Mouse (Mus musculus) neural tube, embryonic 15.5 days (tissue): Measurements from ENCODE around the gene Sphk2. TPM values are rescaled to one million over a fixed set of nuclear protein-coding genes. Genes with fewer than 3 reads are reported as not detected.
"Not testable (repeated sequence)": the region's sequence is repeated elsewhere in the genome, so short reads cannot be mapped to it uniquely, and the experiment has no call there.

ENCODE experiments used
- ATAC-seq: fragments of 200-750 bp; cut with Nextera tagmentation; 2 replicates; pipeline ENCODE4 v1.8.0; 2017; ENCODE audit warnings: mild to moderate bottlenecking, moderate TSS enrichment, moderate library complexity; ENCODE audit not compliant: low FRiP score
- H3K27ac ChIP-seq: fragments of 300-500 bp; sonication (generic); replicated peaks from 2 replicates; pipeline ENCODE4 v1.5.1; 2015; ENCODE audit warnings: mild to moderate bottlenecking, inconsistent platforms
- H3K27me3 ChIP-seq: fragments of 300-500 bp; sonication (generic); replicated peaks from 2 replicates; pipeline ENCODE4 v1.6.1; 2015; ENCODE audit warnings: inconsistent platforms
- H3K36me3 ChIP-seq: fragments of 300-500 bp; sonication (generic); 2 replicates; pipeline ENCODE4 v1.6.1; 2015; ENCODE audit warnings: inconsistent platforms
- H3K4me1 ChIP-seq: fragments of 300-500 bp; sonication (generic); 2 replicates; pipeline ENCODE4 v1.6.1; 2015; ENCODE audit warnings: inconsistent platforms
- H3K4me2 ChIP-seq: fragments of 300-500 bp; sonication (generic); 2 replicates; pipeline ENCODE4 v1.6.1; 2015; ENCODE audit warnings: inconsistent platforms, mild to moderate bottlenecking, moderate library complexity
- H3K4me3 ChIP-seq: fragments of 300-500 bp; sonication (generic); replicated peaks from 2 replicates; pipeline ENCODE4 v1.5.1; 2015; ENCODE audit warnings: mild to moderate bottlenecking, inconsistent platforms
- H3K9ac ChIP-seq: fragments of 300-500 bp; sonication (generic); replicated peaks from 2 replicates; pipeline ENCODE4 v1.6.1; 2015; ENCODE audit warnings: mild to moderate bottlenecking, inconsistent platforms
- H3K9me3 ChIP-seq: fragments of 300-500 bp; sonication (generic); replicated peaks from 2 replicates; pipeline ENCODE4 v1.6.1; 2016; ENCODE audit warnings: inconsistent platforms
- WGBS: fragments of 180-500 bp; shearing (Covaris S2); methylation state at CpG from one replicate; pipeline ENCODE4 v1.1.7; 2015; ENCODE audit warnings: mixed read lengths; 5-methylcytosine and 5-hydroxymethylcytosine counted together
- polyA plus RNA-seq: library from polyadenylated mRNA; unstranded; fragments of >200 nt; fragmentation: Nextera tagmentation; extraction: Ambion mirVana; gene quantifications from 2 replicates; pipeline ENCODE4 v1.2.1, GENCODE M21; 2015

Gene Sphk2
- polyA plus RNA-seq, 1 experiment from 2014 or later, result 23.0 TPM

DNA sequence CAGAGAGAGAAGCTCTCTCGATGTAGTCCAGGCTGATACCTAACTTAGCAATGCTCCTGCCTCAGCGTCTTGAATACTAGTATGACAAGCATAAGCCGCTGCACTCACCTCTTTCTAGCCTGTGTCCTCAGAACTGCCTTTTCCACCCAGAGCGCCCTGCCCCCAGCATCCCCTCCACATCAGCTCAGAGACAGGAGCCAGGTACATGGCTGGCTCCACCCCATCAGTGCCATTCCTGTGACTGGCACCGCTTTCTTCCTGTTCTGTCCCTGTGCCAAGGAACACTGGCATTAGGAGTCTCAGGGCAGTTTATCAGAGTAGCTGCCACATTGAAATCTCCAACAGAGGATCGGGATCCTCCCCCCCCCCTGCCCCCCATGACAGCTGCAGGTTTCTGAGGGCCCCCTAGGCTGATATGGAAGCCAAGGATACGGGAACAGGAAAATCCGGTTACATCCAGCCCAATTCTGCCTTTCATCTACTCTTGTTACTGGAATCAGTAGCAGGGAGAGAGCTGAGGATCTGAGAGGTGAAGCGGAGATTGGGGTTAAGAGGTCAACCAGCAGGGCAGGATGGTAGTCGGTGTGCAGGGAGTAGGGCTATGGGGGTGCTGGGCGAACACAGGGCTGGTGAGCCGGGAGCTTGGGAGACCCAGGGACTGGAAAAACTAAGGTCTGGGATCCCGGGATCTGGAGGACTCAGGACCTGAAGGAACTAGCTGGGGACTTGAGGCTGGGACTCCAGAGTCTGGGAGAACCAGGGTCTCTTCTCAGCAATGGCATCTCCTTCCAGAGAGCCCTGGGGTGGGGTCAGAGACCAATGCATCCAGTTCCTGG is 52.3 kb downstream of the Sphk2 start:
- ATAC-seq, result no peak
- H3K4me3 ChIP-seq, result no peak overlapping the region
- H3K4me2 ChIP-seq, result no peak overlapping the region
- no peaks in the 10 kb centered on the region for H3K36me3 ChIP-seq
- H3K27ac ChIP-seq, result no peak overlapping the region
- no peaks in the 10 kb centered on the region for H3K4me1 ChIP-seq
- no peak overlapping the region for H3K9ac ChIP-seq
- H3K27me3 ChIP-seq, result no peaks in the 10 kb centered on the region
- WGBS, result 70% methylated on average over 13 of the region's 13 CpGs
- no peaks in the 10 kb centered on the region for H3K9me3 ChIP-seq

DNA sequence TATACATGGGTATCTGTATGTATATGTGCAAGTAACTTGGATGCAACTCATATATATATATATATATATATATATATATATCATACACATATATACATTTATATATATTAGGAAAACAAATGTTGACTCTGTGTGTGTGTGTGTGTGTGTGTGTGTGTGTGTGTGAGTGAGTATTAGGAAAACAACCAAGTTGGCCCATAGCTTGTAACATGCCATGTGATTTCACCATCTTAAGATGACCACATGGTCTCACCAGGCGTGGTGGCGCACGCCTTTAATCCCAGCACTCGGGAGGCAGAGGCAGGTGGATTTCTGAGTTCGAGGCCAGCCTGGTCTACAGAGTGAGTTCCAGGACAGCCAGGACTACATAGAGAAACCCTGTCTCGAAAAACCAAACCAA is 56.1 kb downstream of the Sphk2 start:
- 90% methylated on average over 6 of the region's 6 CpGs for WGBS
- ATAC-seq, H3K9me3 ChIP-seq, H3K4me2 ChIP-seq, H3K27me3 ChIP-seq, H3K4me1 ChIP-seq, H3K9ac ChIP-seq, H3K27ac ChIP-seq, H3K36me3 ChIP-seq, H3K4me3 ChIP-seq: not testable (repeated sequence)

GRCm38 (mm10) chr7:45660746-45661478 is 56.9 kb downstream of the Sphk2 start:
- no peak overlapping the region for H3K4me2 ChIP-seq
- no peak overlapping the region for H3K4me3 ChIP-seq
- WGBS, result 85% methylated on average over 11 of the region's 11 CpGs
- H3K27me3 ChIP-seq, result no peaks in the 10 kb centered on the region
- ATAC-seq, result no peak
- H3K9ac ChIP-seq, result no peak overlapping the region
- H3K9me3 ChIP-seq, result no peaks in the 10 kb centered on the region
- H3K36me3 ChIP-seq, result no peaks in the 10 kb centered on the region
- H3K4me1 ChIP-seq, result no peaks in the 10 kb centered on the region
- no peak overlapping the region for H3K27ac ChIP-seq

Other genes starting within 250 kb of the Sphk2 start
- gene Tulp2, start 236.1 kb downstream of the Sphk2 start, polyA plus RNA-seq, result 0.15 and 0.59 TPM in 2 replicates
- gene Gm45808, start 231.2 kb downstream of the Sphk2 start, polyA plus RNA-seq, result not detected in 2 replicates
- 4.2 and 4.8 TPM in 2 replicates for gene Dhdh, start 229.2 kb downstream of the Sphk2 start, polyA plus RNA-seq
- 140 and 158 TPM in 2 replicates for gene Nucb1, start 207.6 kb downstream of the Sphk2 start, polyA plus RNA-seq
- gene Ppp1r15a, start 191.7 kb downstream of the Sphk2 start, polyA plus RNA-seq, result 17.8 and 18.4 TPM in 2 replicates
- gene Plekha4, start 191.7 kb downstream of the Sphk2 start, polyA plus RNA-seq, result 4.3 and 4.7 TPM in 2 replicates
- gene Hsd17b14, start 163.1 kb downstream of the Sphk2 start, polyA plus RNA-seq, result 0.93 TPM in 1 of 2 replicates, not detected in the other
- gene Bcat2, start 147.8 kb downstream of the Sphk2 start, polyA plus RNA-seq, result 25.4 and 31.9 TPM in 2 replicates
- 0.17 and 2.3 TPM in 2 replicates for gene Fgf21, start 102.5 kb downstream of the Sphk2 start, polyA plus RNA-seq
- 0.69 TPM in 1 of 2 replicates, not detected in the other for gene Fut1, start 100.7 kb downstream of the Sphk2 start, polyA plus RNA-seq
- 0.14 TPM in 1 of 2 replicates, not detected in the other for gene Izumo1, start 96.2 kb downstream of the Sphk2 start, polyA plus RNA-seq
- gene Rasip1, start 90.5 kb downstream of the Sphk2 start, polyA plus RNA-seq, result 15.4 and 17.6 TPM in 2 replicates
- gene Mamstr, start 78.0 kb downstream of the Sphk2 start, polyA plus RNA-seq, result 4.5 and 5.6 TPM in 2 replicates
- 0.36 and 2.5 TPM in 2 replicates for gene Fut2, start 51.6 kb downstream of the Sphk2 start, polyA plus RNA-seq
- gene Ntn5, start 34.0 kb downstream of the Sphk2 start, polyA plus RNA-seq, result 1.7 and 1.9 TPM in 2 replicates
- gene Sec1, start 23.6 kb downstream of the Sphk2 start, polyA plus RNA-seq, result 0.47 and 0.77 TPM in 2 replicates
- 57.0 and 71.4 TPM in 2 replicates for gene Car11, start 18.2 kb downstream of the Sphk2 start, polyA plus RNA-seq
- 3.3 and 3.9 TPM in 2 replicates for gene Dbp, start 12.9 kb downstream of the Sphk2 start, polyA plus RNA-seq
- 573 and 682 TPM in 2 replicates for gene Rpl18, start 2.5 kb downstream of the Sphk2 start, polyA plus RNA-seq
- gene Fam83e, start 3.2 kb upstream of the Sphk2 start, polyA plus RNA-seq, result 0.50 and 1.5 TPM in 2 replicates
- not detected in 2 replicates for gene Spaca4, start 7.8 kb upstream of the Sphk2 start, polyA plus RNA-seq
- 19.3 and 26.0 TPM in 2 replicates for gene Lmtk3, start 65.7 kb upstream of the Sphk2 start, polyA plus RNA-seq
- gene Sult2b1, start 66.7 kb upstream of the Sphk2 start, polyA plus RNA-seq, result 7.1 and 8.6 TPM in 2 replicates
- 211 and 253 TPM in 2 replicates for gene Cyth2, start 96.6 kb upstream of the Sphk2 start, polyA plus RNA-seq
- 1.4 and 1.7 TPM in 2 replicates for gene Kcnj14, start 106.8 kb upstream of the Sphk2 start, polyA plus RNA-seq
- gene Grwd1, start 112.9 kb upstream of the Sphk2 start, polyA plus RNA-seq, result 40.7 and 48.9 TPM in 2 replicates
- 55.7 and 65.9 TPM in 2 replicates for gene Kdelr1, start 154.8 kb upstream of the Sphk2 start, polyA plus RNA-seq
- 3.2 and 4.2 TPM in 2 replicates for gene Grin2d, start 160.4 kb upstream of the Sphk2 start, polyA plus RNA-seq
- gene Syngr4, start 178.7 kb upstream of the Sphk2 start, polyA plus RNA-seq, result 0.37 and 0.52 TPM in 2 replicates
- 7.5 and 7.8 TPM in 2 replicates for gene Tmem143, start 178.9 kb upstream of the Sphk2 start, polyA plus RNA-seq
- 48.2 and 70.1 TPM in 2 replicates for gene Emp3, start 203.4 kb upstream of the Sphk2 start, polyA plus RNA-seq
- gene Ccdc114, start 206.1 kb upstream of the Sphk2 start, polyA plus RNA-seq, result 5.9 and 6.2 TPM in 2 replicates